Mouse (Mus musculus) ovary, adult 2 months (tissue): Measurements from ENCODE around the gene Olfr649. TPM values are rescaled to one million over a fixed set of nuclear protein-coding genes. Genes with fewer than 3 reads are reported as not detected.

Source experiments
- polyA plus RNA-seq: library from polyadenylated mRNA; depleted of rRNA; stranded (reverse); fragments of >200 nt; gene quantifications from 2 replicates; pipeline ENCODE4 v1.2.3, GENCODE M21; 2012; rRNA removed

Gene Olfr649
- not detected in 2 replicates for polyA plus RNA-seq

DNA sequence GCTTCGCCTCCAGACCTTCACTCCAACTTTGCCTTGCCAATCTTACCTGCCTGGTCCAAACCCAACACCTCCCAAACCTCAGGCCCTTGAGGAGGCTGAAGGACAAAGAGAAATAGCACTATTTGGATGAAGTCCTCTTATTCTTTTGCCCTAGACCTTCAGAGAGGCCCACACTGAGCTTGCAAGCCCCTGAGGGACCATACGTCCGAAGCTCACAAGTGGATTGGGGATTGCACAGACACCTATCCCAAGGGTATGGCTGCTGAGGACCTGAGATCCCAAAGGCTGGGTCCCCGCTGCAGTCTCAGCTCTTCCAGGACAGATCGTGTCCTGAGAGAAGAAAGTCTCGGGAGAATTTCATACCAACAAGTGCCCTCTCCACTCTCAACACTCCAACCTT is at the start of gene Olfr649:
Gene Olfr649, minus strand, starts transcription at position 101 of the 400 bp plus-strand sequence.

DNA sequence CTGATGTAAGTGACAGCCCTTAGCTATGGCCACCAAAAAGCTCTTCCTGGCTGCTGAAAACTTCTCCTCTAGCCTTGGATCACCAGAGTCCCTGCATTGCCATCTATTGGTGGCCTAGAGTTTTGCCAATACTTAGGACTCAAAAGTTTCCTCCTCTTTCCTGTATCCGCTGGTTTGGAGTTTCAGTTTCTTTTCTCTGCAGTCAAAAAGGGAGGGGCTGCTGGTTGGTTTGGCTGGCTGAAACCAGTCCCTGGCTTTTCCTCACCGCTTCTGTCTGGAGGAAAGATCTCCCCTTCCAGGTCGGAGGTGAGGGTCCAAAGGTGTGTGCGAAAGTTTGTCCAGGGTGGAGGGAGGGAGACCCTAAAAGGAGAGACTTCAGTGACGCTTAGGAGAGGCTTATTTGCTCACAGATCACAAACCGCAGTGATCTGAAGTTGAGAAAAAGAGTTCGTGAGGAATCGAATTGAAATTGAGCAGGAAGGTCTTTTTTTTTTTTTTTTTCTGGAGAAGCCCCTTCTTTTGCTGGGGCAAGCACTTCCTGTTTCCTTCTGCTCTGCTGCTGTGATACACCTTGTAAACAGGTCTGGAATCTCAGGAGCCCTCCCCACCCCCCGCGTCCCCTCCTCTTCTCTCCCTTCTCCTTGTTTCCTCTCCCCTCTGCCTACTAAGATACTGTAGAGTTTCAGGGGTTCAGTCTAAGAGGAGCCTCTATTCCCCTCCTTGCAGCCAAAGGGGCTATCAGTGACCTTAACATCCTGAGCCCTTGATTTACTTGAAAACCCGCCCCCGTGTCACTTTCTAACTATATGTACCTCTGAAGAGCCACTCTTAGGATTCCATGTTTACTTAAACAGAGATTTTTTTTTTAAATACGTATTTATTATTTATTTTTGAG is 48.7 kb upstream of the Olfr649 start, which contains the start of gene Trim34a:
Gene Trim34a, plus strand, starts transcription at position 171 of the 895 bp plus-strand sequence.

DNA sequence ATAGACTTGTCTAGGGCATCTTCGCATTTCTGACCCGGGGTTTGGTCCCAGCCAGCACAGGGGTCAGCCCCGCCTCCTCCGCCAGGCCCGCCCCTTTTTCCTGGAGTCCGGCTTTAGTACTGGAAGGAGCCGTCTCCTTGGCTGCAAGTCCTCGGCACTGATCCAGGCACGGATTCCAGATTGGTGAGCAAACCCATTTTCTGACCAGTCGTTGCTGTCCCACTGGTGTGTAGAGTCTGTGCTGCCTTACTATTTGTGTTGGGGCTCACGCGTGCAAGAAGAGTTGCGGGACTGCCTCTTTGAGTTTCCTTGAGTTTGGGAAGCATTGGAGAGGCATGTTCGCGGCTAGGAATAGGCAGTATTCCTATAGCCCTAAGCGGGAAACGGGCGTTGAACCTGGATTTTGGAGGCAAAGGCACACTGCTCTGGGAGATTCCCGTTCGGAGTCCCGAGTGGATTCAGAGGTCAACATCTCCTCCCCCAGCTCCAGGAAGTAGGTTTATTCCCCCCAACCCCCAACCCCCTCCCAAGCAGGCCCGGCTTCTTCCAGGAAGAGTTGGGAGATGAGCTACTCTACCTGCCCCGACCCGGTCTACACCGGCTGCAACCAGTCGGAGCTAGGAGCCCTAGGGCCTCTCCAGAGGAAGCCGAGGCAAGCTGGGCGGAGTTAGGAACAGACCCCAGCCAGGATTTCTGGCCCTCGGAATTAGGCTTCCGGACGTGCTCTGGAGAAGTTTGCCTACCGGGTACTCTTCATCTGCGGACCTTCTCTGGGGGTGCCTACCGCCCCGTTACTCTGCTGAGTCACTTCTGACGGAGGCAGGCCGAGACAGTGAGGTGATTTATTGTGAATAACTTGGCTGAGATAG is 23.1 kb upstream of the Olfr649 start, which contains the start of gene Trim6:
Gene Trim6, plus strand, starts transcription at position 93 of the 869 bp plus-strand sequence.

DNA sequence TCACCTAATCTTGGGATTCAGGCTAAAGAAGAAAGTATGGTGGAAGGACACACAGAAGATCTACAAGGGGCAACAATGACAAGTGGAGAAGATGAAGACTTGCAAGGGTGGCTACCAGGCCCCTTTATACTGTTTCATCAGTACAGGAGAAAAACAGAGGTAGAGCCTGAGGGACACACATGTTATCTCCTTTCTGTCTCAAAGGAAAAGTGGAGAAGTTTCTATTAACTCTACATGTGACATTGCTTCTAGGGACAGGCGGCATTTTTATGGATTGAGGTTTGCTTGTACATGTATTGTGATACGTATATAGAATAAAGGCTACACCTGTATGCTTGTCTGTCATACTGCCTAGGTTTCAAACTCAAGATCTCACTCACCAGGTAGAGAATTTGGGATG is 12.5 kb downstream of the Olfr649 start, which contains the start of gene Olfr648:
Gene Olfr648, minus strand, starts transcription at position 101 of the 400 bp plus-strand sequence.

DNA sequence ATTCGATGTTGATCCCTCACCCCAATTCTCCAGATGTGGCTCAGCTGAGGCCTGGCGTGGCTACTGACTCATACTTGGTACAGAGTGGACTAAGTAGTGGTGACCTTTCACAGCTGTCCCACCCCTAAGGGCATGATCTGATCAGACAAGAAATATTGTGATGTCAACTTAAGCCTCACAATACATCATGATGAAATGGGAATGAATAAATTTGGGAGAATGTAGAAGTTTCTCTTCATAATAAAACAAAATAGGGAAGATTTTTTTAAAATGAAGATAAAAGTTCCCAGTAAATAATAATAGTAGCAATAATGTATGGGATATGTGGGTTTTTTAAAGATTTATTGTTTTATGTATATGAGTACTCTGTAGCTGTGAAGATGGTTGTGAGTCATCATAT is 45.3 kb downstream of the Olfr649 start, which contains the start of gene Ubqlnl:
Gene Ubqlnl, minus strand, starts transcription at position 101 of the 400 bp plus-strand sequence.

DNA sequence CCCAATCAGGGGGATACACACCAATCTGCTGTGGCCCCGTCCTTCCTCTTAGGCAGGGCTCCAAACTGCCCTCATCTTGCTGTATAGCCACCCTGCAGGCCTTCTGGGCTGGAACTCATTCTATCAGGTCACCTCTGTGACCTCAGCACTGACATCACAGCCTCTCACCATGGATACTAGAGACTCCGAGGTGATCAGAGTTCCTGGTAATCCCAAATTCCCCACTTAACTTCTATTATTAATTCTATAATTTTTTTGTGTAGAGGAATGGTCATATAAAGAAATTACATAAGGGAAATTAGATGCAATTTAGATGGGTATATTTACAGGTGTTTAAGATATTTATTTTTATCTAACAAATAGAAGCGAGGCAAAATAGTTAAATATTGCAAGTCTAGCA is 52.6 kb downstream of the Olfr649 start, which contains the start of gene Ubqln3:
Gene Ubqln3, minus strand, starts transcription at position 101 of the 400 bp plus-strand sequence.

Other genes starting within 250 kb of the Olfr649 start
- gene Olfr635, start 224.8 kb downstream of the Olfr649 start, polyA plus RNA-seq = not detected in 2 replicates
- not detected in 2 replicates for gene Olfr638, start 197.2 kb downstream of the Olfr649 start, polyA plus RNA-seq
- gene Olfr639, start 178.7 kb downstream of the Olfr649 start, polyA plus RNA-seq = not detected in 2 replicates
- gene Olfr640, start 170.4 kb downstream of the Olfr649 start, polyA plus RNA-seq = not detected in 2 replicates
- gene Olfr641, start 160.5 kb downstream of the Olfr649 start, polyA plus RNA-seq = not detected in 2 replicates
- not detected in 2 replicates for gene Olfr642, start 143.3 kb downstream of the Olfr649 start, polyA plus RNA-seq
- gene 4930516K23Rik, start 134.5 kb downstream of the Olfr649 start, polyA plus RNA-seq = not detected in 2 replicates
- not detected in 2 replicates for gene Olfr644, start 124.1 kb downstream of the Olfr649 start, polyA plus RNA-seq
- gene Olfr645, start 110.5 kb downstream of the Olfr649 start, polyA plus RNA-seq = not detected in 2 replicates
- not detected in 2 replicates for gene Olfr646, start 91.1 kb downstream of the Olfr649 start, polyA plus RNA-seq
- gene Ubqln5, start 66.2 kb downstream of the Olfr649 start, polyA plus RNA-seq = not detected in 2 replicates
- gene Olfr643, start 58.6 kb downstream of the Olfr649 start, polyA plus RNA-seq = not detected in 2 replicates
- not detected in 2 replicates for gene Ubqln3, start 52.7 kb downstream of the Olfr649 start, polyA plus RNA-seq
- not detected in 2 replicates for gene Ubqlnl, start 45.4 kb downstream of the Olfr649 start, polyA plus RNA-seq
- gene Olfm5, start 31.2 kb downstream of the Olfr649 start, polyA plus RNA-seq = not detected in 2 replicates
- 0.11 TPM in 1 of 2 replicates, not detected in the other for gene Olfr648, start 12.6 kb downstream of the Olfr649 start, polyA plus RNA-seq
- gene Trim6, start 22.8 kb upstream of the Olfr649 start, polyA plus RNA-seq = 0.77 and 0.95 TPM in 2 replicates
- 4.1 and 4.9 TPM in 2 replicates for gene Trim34a, start 48.5 kb upstream of the Olfr649 start, polyA plus RNA-seq
- gene Trim5, start 92.1 kb upstream of the Olfr649 start, polyA plus RNA-seq = 0.33 and 0.54 TPM in 2 replicates
- gene Trim12a, start 119.5 kb upstream of the Olfr649 start, polyA plus RNA-seq = 1.9 and 2.0 TPM in 2 replicates
- gene Trim34b, start 133.5 kb upstream of the Olfr649 start, polyA plus RNA-seq = 1.7 and 2.0 TPM in 2 replicates
- gene Trim12c, start 157.4 kb upstream of the Olfr649 start, polyA plus RNA-seq = 1.9 and 2.0 TPM in 2 replicates
- 0.02 and 0.03 TPM in 2 replicates for gene Trim30b, start 173.9 kb upstream of the Olfr649 start, polyA plus RNA-seq
- gene Trim30c, start 204.9 kb upstream of the Olfr649 start, polyA plus RNA-seq = not detected in 2 replicates